Mouse (Mus musculus): ENCODE measurements at regions not wholly inside any gene's neighbourhood (a gene's known extent, or its start where the extent isn't known, plus 50 kb on each side); places are given as distances from the start of the nearest gene placed in this dataset.

GRCm38 (mm10) chr3:131713532-131713931 is 149.0 kb downstream of the Papss1 start:
- no peak for TF ChIP-seq CTCF (IDR thresholded peaks at IDR 0.05; ENCODE audit: extremely low read depth, insufficient read length, insufficient replicate concordance, low read depth, low read length)
- no peak for TF ChIP-seq POLR2A (IDR thresholded peaks at IDR 0.05; ENCODE audit: low read depth, low read length)
